Mouse (Mus musculus) embryonic facial prominence, embryonic 12.5 days (tissue): ENCODE measurements at regions not wholly inside any gene's neighbourhood (a gene's known extent, or its start where the extent isn't known, plus 50 kb on each side); places are given as distances from the start of the nearest gene placed in this dataset.

ENCODE experiments used
- ATAC-seq: fragments of 200-750 bp; cut with Nextera tagmentation; 2 replicates; pipeline ENCODE4 v1.8.0; 2017; ENCODE audit not compliant: insufficient number of reproducible peaks, insufficient read depth, low FRiP score, low TSS enrichment
- H3K27ac ChIP-seq: fragments of 300-500 bp; sonication (generic); 2 replicates; pipeline ENCODE4 v1.5.1; 2016; ENCODE audit warnings: mild to moderate bottlenecking
- H3K27me3 ChIP-seq: fragments of 300-500 bp; sonication (generic); 2 replicates; pipeline ENCODE4 v1.6.1; 2016; ENCODE audit warnings: mild to moderate bottlenecking, moderate library complexity
- H3K36me3 ChIP-seq: fragments of 300-500 bp; sonication (generic); 2 replicates; pipeline ENCODE4 v1.6.1; 2016; ENCODE audit warnings: mild to moderate bottlenecking
- H3K4me1 ChIP-seq: fragments of 300-500 bp; sonication (generic); 2 replicates; pipeline ENCODE4 v1.6.1; 2016
- H3K4me2 ChIP-seq: fragments of 300-500 bp; sonication (generic); replicated peaks from 2 replicates; pipeline ENCODE4 v1.6.1; 2016; ENCODE audit warnings: mild to moderate bottlenecking, moderate library complexity
- H3K4me3 ChIP-seq: fragments of 300-500 bp; sonication (generic); 2 replicates; pipeline ENCODE4 v1.5.1; 2016; ENCODE audit warnings: mild to moderate bottlenecking
- H3K9ac ChIP-seq: fragments of 300-500 bp; sonication (generic); 2 replicates; pipeline ENCODE4 v1.6.1; 2016; ENCODE audit warnings: mild to moderate bottlenecking, moderate library complexity
- H3K9me3 ChIP-seq: fragments of 300-500 bp; sonication (generic); 2 replicates; pipeline ENCODE4 v1.6.1; 2016; ENCODE audit warnings: mild to moderate bottlenecking, moderate library complexity
- WGBS: fragments of 180-500 bp; shearing (Covaris S2); methylation state at CpG from one replicate; pipeline ENCODE4 v1.1.7; 2016; 5-methylcytosine and 5-hydroxymethylcytosine counted together

GRCm38 (mm10) chr12:27054411-27054810, 288.0 kb downstream of the Sox11 start:
- H3K9me3 ChIP-seq, result no peaks in the 10 kb centered on the region
- H3K4me1 ChIP-seq, result no peaks in the 10 kb centered on the region
- no peak overlapping the region for H3K9ac ChIP-seq
- no peaks in the 10 kb centered on the region for H3K36me3 ChIP-seq
- H3K4me3 ChIP-seq, result no peak overlapping the region
- ATAC-seq, result no peak
- no peak overlapping the region for H3K27ac ChIP-seq
- H3K4me2 ChIP-seq, result no peak overlapping the region
- WGBS, result 95% methylated on average over 4 of the region's 4 CpGs
- no peaks in the 10 kb centered on the region for H3K27me3 ChIP-seq

DNA sequence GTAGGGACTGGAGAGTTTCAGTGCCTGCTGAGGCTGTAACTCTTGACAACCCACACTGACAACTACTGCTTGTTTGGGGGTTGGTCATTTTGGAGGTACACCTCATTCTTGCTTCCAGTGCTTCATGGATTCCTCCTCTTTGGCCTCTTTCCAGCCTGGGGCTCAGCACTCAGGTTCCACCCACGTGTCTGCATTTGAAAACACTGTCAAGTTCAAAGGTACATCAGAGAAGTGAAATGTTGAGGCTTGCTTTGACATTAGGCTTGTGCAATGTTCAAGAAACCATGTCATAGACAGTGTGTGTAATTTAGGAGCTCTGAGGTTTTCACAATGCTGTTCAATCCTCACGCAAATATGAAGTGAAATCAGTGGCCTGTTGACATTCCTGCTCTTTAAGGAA, 304.5 kb downstream of the Sox11 start:
- Histone ChIP-seq H3K27me3 (no peaks in the 10 kb centered on the region), H3K27ac (no peak overlapping the region), H3K9ac (no peak overlapping the region), H3K4me2 (no peak overlapping the region), H3K4me1 (no peaks in the 10 kb centered on the region), H3K4me3 (no peak overlapping the region), H3K36me3 (no peaks in the 10 kb centered on the region), H3K9me3 (no peaks in the 10 kb centered on the region)
- no peak for ATAC-seq
- WGBS, result 67% methylated on average over 2 of the region's 2 CpGs

DNA sequence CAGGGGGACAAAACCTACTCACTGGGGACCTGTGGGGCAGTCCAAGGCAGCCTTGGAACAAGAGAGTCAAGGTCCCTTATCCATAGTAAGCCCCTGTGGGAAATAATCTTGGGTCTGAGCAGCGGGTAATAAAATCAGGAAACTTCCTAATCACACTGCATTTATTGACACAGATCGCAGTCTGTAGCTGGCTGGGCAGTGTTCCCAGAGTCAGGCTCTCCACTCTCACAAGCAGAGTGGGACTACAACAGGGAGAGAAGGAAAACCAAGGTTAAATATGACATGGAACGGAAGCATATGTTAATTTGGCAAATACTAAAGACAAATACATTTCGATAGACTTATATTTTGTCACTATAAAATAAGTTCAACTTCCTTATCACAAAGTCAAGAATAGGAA, 322.6 kb downstream of the Sox11 start:
- no peak for ATAC-seq
- no peak overlapping the region for H3K27ac ChIP-seq
- no peak overlapping the region for H3K9ac ChIP-seq
- H3K9me3 ChIP-seq, result no peaks in the 10 kb centered on the region
- H3K4me1 ChIP-seq, result peaks cover 13% of the 10 kb centered on the region
- H3K36me3 ChIP-seq, result no peaks in the 10 kb centered on the region
- H3K4me3 ChIP-seq, result no peak overlapping the region
- no peak overlapping the region for H3K4me2 ChIP-seq
- no peaks in the 10 kb centered on the region for H3K27me3 ChIP-seq
- 61% methylated on average over 4 of the region's 4 CpGs for WGBS

DNA sequence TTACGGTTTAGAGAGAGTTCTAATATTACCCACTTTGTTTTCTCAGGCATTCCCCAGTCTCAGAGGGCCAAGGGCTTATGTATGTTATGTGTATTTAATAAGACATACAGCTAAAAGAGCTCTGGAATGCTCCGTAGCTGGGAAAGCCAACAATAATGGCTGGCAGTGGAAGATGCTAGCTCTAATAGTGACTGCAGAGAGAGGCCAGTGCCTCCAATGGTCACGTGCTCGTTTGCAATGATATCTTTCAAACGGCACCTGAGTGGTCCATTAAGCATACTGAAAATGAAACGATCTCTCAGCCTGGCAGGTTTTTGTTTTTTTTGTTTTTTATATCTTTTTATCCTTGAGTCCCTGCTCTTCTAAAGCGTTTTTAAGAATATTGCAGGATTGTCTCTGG, 324.0 kb downstream of the Sox11 start:
- Histone ChIP-seq H3K27me3 (no peaks in the 10 kb centered on the region), H3K9ac (no peak overlapping the region), H3K27ac (no peak overlapping the region), H3K36me3 (no peaks in the 10 kb centered on the region), H3K4me3 (no peak overlapping the region), H3K4me2 (no peak overlapping the region), H3K9me3 (no peaks in the 10 kb centered on the region), H3K4me1 (peaks cover 13% of the 10 kb centered on the region)
- WGBS, result 60% methylated on average over 7 of the region's 7 CpGs
- no peak for ATAC-seq

GRCm38 (mm10) chr12:26999287-26999686, 343.1 kb downstream of the Sox11 start:
- no peaks in the 10 kb centered on the region for H3K4me1 ChIP-seq
- H3K9me3 ChIP-seq, result no peaks in the 10 kb centered on the region
- no peaks in the 10 kb centered on the region for H3K36me3 ChIP-seq
- H3K4me2 ChIP-seq, result no peak overlapping the region
- H3K9ac ChIP-seq, result no peak overlapping the region
- H3K4me3 ChIP-seq, result no peak overlapping the region
- H3K27me3 ChIP-seq, result no peaks in the 10 kb centered on the region
- no peak for ATAC-seq
- no peak overlapping the region for H3K27ac ChIP-seq

DNA sequence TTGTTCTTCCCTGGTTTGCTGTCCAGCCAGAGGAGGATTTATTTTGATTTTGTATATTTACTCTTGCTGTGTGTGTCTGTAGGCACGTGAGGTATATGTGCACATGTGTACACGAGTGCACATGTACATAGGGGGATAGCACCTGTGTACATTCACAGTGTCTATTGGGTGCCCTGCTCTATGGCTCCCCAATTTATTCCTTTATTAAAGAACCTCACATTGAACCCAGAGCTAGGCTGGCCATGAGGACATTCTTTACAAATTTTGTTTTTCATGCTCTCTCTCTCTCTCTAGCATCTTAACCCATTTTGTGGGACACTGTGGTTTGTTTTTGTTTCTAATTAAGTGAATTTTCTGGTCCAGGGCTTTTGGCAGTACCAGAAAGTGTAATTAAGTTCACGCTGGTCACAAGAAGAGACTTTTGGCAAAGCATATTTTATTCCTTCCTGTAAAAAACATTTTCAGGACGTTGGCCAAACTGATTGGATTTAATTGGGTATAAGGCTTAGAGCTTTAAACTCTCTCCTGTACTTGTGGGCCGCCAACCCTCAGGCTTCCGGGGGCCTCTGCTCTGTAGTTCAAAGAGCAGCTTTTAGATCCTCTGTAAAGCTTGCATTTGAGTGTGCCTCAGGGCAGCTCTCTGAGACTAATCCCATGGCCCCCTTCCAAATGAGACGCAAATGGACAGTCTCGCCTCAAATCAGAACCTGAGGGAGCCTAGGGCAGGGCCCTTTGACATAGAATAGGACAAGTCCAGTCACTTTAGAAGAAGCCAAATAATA, 365.9 kb downstream of the Sox11 start:
- no peak for ATAC-seq
- 29% methylated on average over 8 of the region's 8 CpGs for WGBS
- Histone ChIP-seq H3K4me3 (no peak overlapping the region), H3K9me3 (no peaks in the 10 kb centered on the region), H3K4me1 (peaks cover 15% of the 10 kb centered on the region; the same call in 1 of the 2 replicates), H3K27me3 (no peaks in the 10 kb centered on the region), H3K9ac (no peak overlapping the region), H3K4me2 (no peak overlapping the region), H3K27ac (no peak overlapping the region; the same call in 1 of the 2 replicates), H3K36me3 (no peaks in the 10 kb centered on the region)

DNA sequence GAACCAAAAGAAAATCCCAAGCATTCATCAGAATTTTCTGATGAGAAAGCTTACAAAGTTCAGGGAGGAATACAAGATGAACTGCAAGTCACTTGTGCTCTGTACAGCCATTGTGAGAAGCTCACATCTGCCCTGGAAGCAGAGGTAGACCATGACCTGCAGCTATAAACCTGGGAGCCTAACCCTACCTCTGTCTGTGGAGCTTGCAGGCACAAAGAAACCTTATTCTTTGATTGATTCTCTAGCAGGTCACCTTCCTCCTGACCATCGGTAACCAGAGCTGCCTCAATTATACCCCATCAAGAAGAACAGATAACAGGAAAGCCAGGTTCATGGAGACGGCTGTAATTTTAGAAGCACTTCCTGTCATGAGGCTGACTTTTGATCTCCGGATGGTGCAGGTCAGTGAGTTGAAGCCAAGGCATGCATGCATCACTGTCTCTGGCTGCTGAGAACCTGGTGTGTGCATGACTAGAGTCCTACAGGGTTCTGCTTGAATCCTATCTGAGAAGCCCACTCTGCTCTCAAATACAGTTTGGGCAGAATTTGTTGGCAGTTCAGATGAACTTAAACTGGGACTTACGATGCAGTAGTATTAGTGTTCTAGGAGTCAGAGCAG, 369.8 kb downstream of the Sox11 start:
- WGBS, result 35% methylated on average over 4 of the region's 4 CpGs
- Histone ChIP-seq H3K27me3 (no peaks in the 10 kb centered on the region), H3K4me2 (no peak overlapping the region), H3K9me3 (no peaks in the 10 kb centered on the region), H3K4me3 (no peak overlapping the region), H3K36me3 (no peaks in the 10 kb centered on the region), H3K4me1 (peaks cover 18% of the 10 kb centered on the region), H3K9ac (no peak overlapping the region), H3K27ac (no peak overlapping the region)
- no peak for ATAC-seq

GRCm38 (mm10) chr12:26967018-26967737, 375.2 kb downstream of the Sox11 start:
- WGBS, result 33% methylated on average over 16 of the region's 16 CpGs
- Histone ChIP-seq H3K4me3 (no peak overlapping the region), H3K9me3 (no peaks in the 10 kb centered on the region), H3K27me3 (no peaks in the 10 kb centered on the region), H3K36me3 (no peaks in the 10 kb centered on the region), H3K4me1 (peaks cover 37% of the 10 kb centered on the region), H3K4me2 (peak overlapping the region; percentile 26; the same call in 1 of the 2 replicates), H3K9ac (no peak overlapping the region), H3K27ac (peak overlapping the region; percentile 54)
- 0 out of 2 replicates have a peak, but pooled peaks have one; percentile 28 for ATAC-seq

DNA sequence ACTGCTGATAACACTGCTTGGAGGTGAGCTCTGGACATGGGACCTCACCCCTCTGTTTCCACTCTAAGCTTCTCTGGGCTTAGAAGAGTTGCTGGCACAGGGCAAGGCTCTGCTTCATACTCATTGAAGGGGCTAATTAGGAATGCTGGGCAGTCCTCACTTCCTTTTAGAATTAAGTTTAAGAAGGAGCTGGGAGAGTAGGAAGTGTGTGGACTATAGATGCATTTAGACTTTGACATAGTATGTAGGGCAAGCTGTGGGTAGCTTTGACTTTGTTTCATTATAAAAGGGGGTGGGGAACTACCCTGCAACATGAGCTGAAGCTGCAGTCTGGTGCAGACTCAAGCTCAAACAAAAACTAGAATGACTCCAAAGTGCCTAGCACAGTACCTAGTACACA, 378.5 kb downstream of the Sox11 start:
- Histone ChIP-seq H3K4me1 (peaks cover 37% of the 10 kb centered on the region), H3K27ac (no peak overlapping the region), H3K4me3 (no peak overlapping the region), H3K9me3 (no peaks in the 10 kb centered on the region), H3K9ac (no peak overlapping the region), H3K27me3 (no peaks in the 10 kb centered on the region), H3K36me3 (no peaks in the 10 kb centered on the region), H3K4me2 (no peak overlapping the region)
- ATAC-seq, result no peak

GRCm38 (mm10) chr12:26939831-26940230, 402.5 kb downstream of the Sox11 start:
- H3K4me1 ChIP-seq, result peaks cover 12% of the 10 kb centered on the region; the same call in 1 of the 2 replicates
- no peaks in the 10 kb centered on the region for H3K27me3 ChIP-seq
- WGBS, result 26% methylated on average over 2 of the region's 2 CpGs
- no peak overlapping the region for H3K4me2 ChIP-seq
- H3K9ac ChIP-seq, result no peak overlapping the region
- H3K27ac ChIP-seq, result no peak overlapping the region
- no peaks in the 10 kb centered on the region for H3K9me3 ChIP-seq
- H3K36me3 ChIP-seq, result no peaks in the 10 kb centered on the region
- ATAC-seq, result no peak
- H3K4me3 ChIP-seq, result no peak overlapping the region

DNA sequence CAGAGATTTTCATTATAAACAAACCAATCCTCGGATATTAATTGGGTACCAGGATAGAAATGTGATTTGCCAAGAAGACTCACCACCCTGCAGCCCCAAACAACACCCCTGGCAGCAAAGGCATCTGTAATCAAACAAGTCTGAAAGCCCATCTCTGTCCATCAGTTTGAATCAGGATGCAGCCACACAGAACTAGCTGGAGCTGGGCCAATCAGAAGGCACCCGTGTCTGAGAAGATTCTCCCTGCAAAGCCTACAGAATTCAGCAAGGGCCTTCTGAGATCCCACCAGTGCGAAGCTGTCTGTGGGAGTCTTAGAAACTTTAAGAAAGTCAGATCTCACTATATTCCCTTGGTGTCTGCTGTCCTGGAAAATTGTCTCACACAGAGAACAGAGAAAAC, 404.5 kb downstream of the Sox11 start:
- no peak for ATAC-seq
- Histone ChIP-seq H3K9ac (no peak overlapping the region), H3K4me3 (no peak overlapping the region), H3K27me3 (no peaks in the 10 kb centered on the region), H3K4me1 (peaks cover 12% of the 10 kb centered on the region; the same call in 1 of the 2 replicates), H3K27ac (no peak overlapping the region), H3K4me2 (no peak overlapping the region), H3K9me3 (no peaks in the 10 kb centered on the region), H3K36me3 (no peaks in the 10 kb centered on the region)
- WGBS, result 79% methylated on average over 3 of the region's 3 CpGs
